Mouse (Mus musculus) myocyte (in vitro differentiated cells): ENCODE data around the gene Commd6. TPM values are rescaled to one million over a fixed set of nuclear protein-coding genes. Genes with fewer than 3 reads are reported as not detected.
A peak's percentile ranks its signal among the peaks of the same experiment; 100 is the strongest.

Experiments
- H3K27me3 ChIP-seq: one replicate; pipeline ENCODE4 v1.6.1; 2011; ENCODE audit not compliant: control insufficient read depth, insufficient read depth, insufficient read length
- H3K36me3 ChIP-seq: one replicate; pipeline ENCODE4 v1.6.1; 2011; ENCODE audit not compliant: control insufficient read depth, insufficient read depth
- H3K4me2 ChIP-seq: one replicate; pipeline ENCODE4 v1.6.1; 2011; ENCODE audit warnings: low read depth, control low read depth
- H3K4me3 ChIP-seq: one replicate; pipeline ENCODE4 v1.5.1; 2011; ENCODE audit warnings: mild to moderate bottlenecking, control low read depth, moderate library complexity
- H3K79me2 ChIP-seq: one replicate; pipeline ENCODE4 v1.6.1; 2011; ENCODE audit not compliant: control insufficient read depth, insufficient read depth
- H3ac ChIP-seq: one replicate; pipeline ENCODE4 v1.6.1; 2011; ENCODE audit not compliant: control insufficient read depth, insufficient read length
- CEBPB ChIP-seq: IDR thresholded peaks from 2 replicates; pipeline ENCODE4 v1.6.1; 2011; ENCODE audit warnings: mild to moderate bottlenecking, moderate library complexity; ENCODE audit not compliant: poor library complexity, insufficient read depth, severe bottlenecking
- E2F4 ChIP-seq: IDR thresholded peaks from one replicate; pipeline ENCODE4 v1.6.1; 2011; ENCODE audit warnings: mild to moderate bottlenecking, control low read depth, moderate library complexity; ENCODE audit not compliant: insufficient read depth
- MAX ChIP-seq: IDR thresholded peaks from one replicate; pipeline ENCODE4 v1.6.1; 2011; ENCODE audit warnings: low read depth, mild to moderate bottlenecking, control low read depth
- MYOD1 ChIP-seq, 3 experiments: IDR thresholded peaks; one replicate each; pipeline ENCODE4 v1.6.1; 2011; ENCODE audit warnings: control low read depth in 2 of 3, low read depth in 2 of 3, mild to moderate bottlenecking in 2 of 3, moderate library complexity in 1 of 3; ENCODE audit not compliant: insufficient read length in 2 of 3, control insufficient read depth in 1 of 3
- MYOG ChIP-seq, 3 experiments: IDR thresholded peaks; one replicate each; pipeline ENCODE4 v1.6.1; 2011; ENCODE audit warnings: control low read depth in 2 of 3, low read depth in 2 of 3, mild to moderate bottlenecking in 2 of 3; ENCODE audit not compliant: insufficient read length in 2 of 3, control insufficient read depth in 1 of 3, insufficient read depth in 1 of 3
- POLR2A ChIP-seq: IDR thresholded peaks from one replicate; pipeline ENCODE4 v1.6.1; 2011; ENCODE audit warnings: low read depth, mild to moderate bottlenecking, control low read depth, moderate library complexity; ENCODE audit not compliant: insufficient read length
- POLR2AphosphoS2 ChIP-seq: IDR thresholded peaks from one replicate; pipeline ENCODE4 v1.6.1; 2011; ENCODE audit warnings: low read depth, control low read depth; ENCODE audit not compliant: insufficient read length
- REST ChIP-seq: IDR thresholded peaks from one replicate; pipeline ENCODE4 v1.6.1; 2011; ENCODE audit warnings: mild to moderate bottlenecking, control low read depth, moderate library complexity; ENCODE audit not compliant: insufficient read depth, insufficient read length
- SRF ChIP-seq: IDR thresholded peaks from one replicate; pipeline ENCODE4 v1.6.1; 2011; ENCODE audit warnings: low read depth; ENCODE audit not compliant: control insufficient read depth, insufficient read length
- TCF12 ChIP-seq: IDR thresholded peaks from one replicate; pipeline ENCODE4 v1.6.1; 2011; ENCODE audit warnings: mild to moderate bottlenecking, control low read depth; ENCODE audit not compliant: poor library complexity, insufficient read depth, severe bottlenecking
- TCF3 ChIP-seq: IDR thresholded peaks from one replicate; pipeline ENCODE4 v1.6.1; 2011; ENCODE audit warnings: low read depth, control low read depth; ENCODE audit not compliant: insufficient read length
- USF1 ChIP-seq: IDR thresholded peaks from one replicate; pipeline ENCODE4 v1.6.1; 2011; ENCODE audit warnings: low read depth, mild to moderate bottlenecking, control low read depth, moderate library complexity
- polyA plus RNA-seq: library from polyadenylated mRNA; unstranded; fragments of >200 nt; fragmentation: generic; extraction: Trizol; gene quantifications from one replicate; pipeline ENCODE4 v1.2.1, GENCODE M21; 2012; ENCODE audit warnings: missing spikeins

The Commd6 gene
- polyA plus RNA-seq, 1 experiment = 39.0 TPM

DNA sequence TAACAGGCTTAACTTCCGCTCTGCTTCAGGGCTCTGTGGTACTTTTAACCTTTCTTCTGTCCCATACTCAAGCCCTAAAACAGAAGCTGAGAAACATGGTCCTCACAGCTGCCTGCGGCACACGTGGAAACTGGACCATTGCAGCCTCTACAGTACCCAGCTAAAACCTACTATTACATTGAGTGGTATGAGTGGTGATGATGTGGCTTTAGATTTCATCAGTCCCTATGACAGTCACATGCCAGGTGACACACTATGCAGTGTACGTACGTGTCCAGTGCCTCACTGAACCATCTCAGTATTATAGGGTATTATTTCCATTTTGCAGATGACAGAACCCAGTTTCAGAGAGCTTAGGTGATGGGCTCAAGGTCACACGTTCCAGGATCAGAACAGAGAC lies 3.1 kb downstream of the Commd6 start:
- H3K4me2 ChIP-seq = no peak overlapping the region
- no peak overlapping the region for H3K4me3 ChIP-seq
- TF ChIP-seq POLR2AphosphoS2 = peak; percentile 54
- TF ChIP-seq USF1 = no peak
- H3K27me3 ChIP-seq = no peaks in the 10 kb centered on the region
- no peak overlapping the region for H3ac ChIP-seq
- peaks cover 14% of the 10 kb centered on the region for H3K79me2 ChIP-seq
- H3K36me3 ChIP-seq = peaks cover 11% of the 10 kb centered on the region

DNA sequence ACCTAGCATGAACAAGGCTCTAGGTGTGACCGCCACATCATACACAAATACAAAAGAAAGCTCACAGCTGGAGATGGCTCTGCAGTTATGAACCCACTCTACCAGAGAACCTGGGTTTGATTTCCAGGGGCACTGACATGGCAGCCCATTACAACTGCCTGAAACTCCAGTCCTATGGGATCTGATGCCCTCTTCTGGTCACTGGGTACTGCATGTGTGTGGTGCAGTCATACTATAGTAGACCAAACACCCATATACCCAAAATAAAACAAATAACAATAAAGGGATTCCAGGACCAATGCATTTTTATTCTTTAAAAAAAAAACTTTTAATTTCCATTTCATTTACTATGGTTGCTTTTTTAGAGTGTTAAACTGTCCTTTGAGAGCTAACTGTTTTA lies 4.7 kb downstream of the Commd6 start:
- Histone ChIP-seq H3K4me2 (no peak overlapping the region), H3K36me3 (peaks cover 20% of the 10 kb centered on the region), H3K4me3 (no peak overlapping the region), H3K27me3 (no peaks in the 10 kb centered on the region), H3K79me2 (peaks cover 14% of the 10 kb centered on the region), H3ac (no peak overlapping the region)
- TF ChIP-seq CEBPB (no peak), MAX (no peak), USF1 (no peak), POLR2A (no peak), TCF12 (no peak), MYOG (IDR thresholded peaks at IDR 0.05; ENCODE audit: control insufficient read depth in 1 of 3, insufficient read depth in 1 of 3, insufficient read length in 2 of 3, low read depth in 2 of 3) (no peak), POLR2AphosphoS2 (no peak), TCF3 (no peak), E2F4 (no peak), MYOD1 (IDR thresholded peaks at IDR 0.05; ENCODE audit: control insufficient read depth in 1 of 3, insufficient read length in 2 of 3, low read depth in 2 of 3) (no peak), SRF (no peak), REST (no peak)

DNA sequence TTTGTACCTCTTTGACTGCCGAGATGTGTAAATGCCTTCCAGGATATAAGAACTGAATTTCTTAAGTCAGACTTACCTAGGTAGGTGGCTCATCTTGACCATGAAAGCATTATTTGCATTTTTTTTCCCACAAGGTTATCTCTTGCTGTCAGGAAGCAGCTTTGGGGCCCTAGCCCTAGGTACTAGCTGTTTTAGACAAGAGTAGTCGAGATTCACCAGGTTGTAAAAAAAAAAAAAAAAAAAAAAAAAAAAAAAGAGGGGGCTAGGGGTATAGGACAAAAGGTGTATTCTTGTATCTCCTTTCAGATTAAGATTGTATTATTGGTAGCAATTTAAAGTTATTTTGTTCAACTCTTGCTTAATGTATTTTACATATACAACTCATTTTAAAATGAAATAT lies 9.9 kb downstream of the Commd6 start:
- H3K4me2 ChIP-seq = no peak overlapping the region
- no peak for TF ChIP-seq E2F4
- no peak for TF ChIP-seq POLR2AphosphoS2
- no peak for TF ChIP-seq MYOD1 (IDR thresholded peaks at IDR 0.05; ENCODE audit: control insufficient read depth in 1 of 3, insufficient read length in 2 of 3, low read depth in 2 of 3)
- no peaks in the 10 kb centered on the region for H3K27me3 ChIP-seq
- peaks cover 20% of the 10 kb centered on the region for H3K36me3 ChIP-seq
- H3K4me3 ChIP-seq = no peak overlapping the region
- no peak overlapping the region for H3ac ChIP-seq
- H3K79me2 ChIP-seq = no peaks in the 10 kb centered on the region

GRCm38 (mm10) chr14:101617680-101618079 lies 22.8 kb downstream of the Commd6 start:
- no peaks in the 10 kb centered on the region for H3K79me2 ChIP-seq
- no peaks in the 10 kb centered on the region for H3K36me3 ChIP-seq
- H3K4me3 ChIP-seq = no peak overlapping the region
- H3K4me2 ChIP-seq = no peak overlapping the region
- no peak overlapping the region for H3ac ChIP-seq
- no peaks in the 10 kb centered on the region for H3K27me3 ChIP-seq
- TF ChIP-seq TCF12 (no peak), MYOG (IDR thresholded peaks at IDR 0.05; ENCODE audit: control insufficient read depth in 1 of 3, insufficient read depth in 1 of 3, insufficient read length in 2 of 3, low read depth in 2 of 3) (no peak), MAX (no peak), MYOD1 (IDR thresholded peaks at IDR 0.05; ENCODE audit: control insufficient read depth in 1 of 3, insufficient read length in 2 of 3, low read depth in 2 of 3) (no peak), POLR2A (no peak), CEBPB (no peak), SRF (no peak), E2F4 (no peak), POLR2AphosphoS2 (no peak), REST (no peak), TCF3 (no peak), USF1 (no peak)

- no peaks in the 10 kb centered on the region for H3K27me3 ChIP-seq
- H3K79me2 ChIP-seq = no peaks in the 10 kb centered on the region
- H3K36me3 ChIP-seq = no peaks in the 10 kb centered on the region
- no peak for TF ChIP-seq TCF12
- no peak for TF ChIP-seq POLR2A
- H3K4me2 ChIP-seq = no peak overlapping the region
- H3ac ChIP-seq = no peak overlapping the region
- H3K4me3 ChIP-seq = no peak overlapping the region
These were observed 24.3 kb downstream of the Commd6 start for GRCm38 (mm10) chr14:101616178-101616577.

GRCm38 (mm10) chr14:101613206-101613605 lies 27.3 kb downstream of the Commd6 start:
- no peak overlapping the region for H3ac ChIP-seq
- no peaks in the 10 kb centered on the region for H3K79me2 ChIP-seq
- H3K4me2 ChIP-seq = peak overlapping the region; percentile 18

More at GRCm38 (mm10) chr14:101613206-101613605, 27.3 kb downstream of the Commd6 start:
- H3K27me3 ChIP-seq = no peaks in the 10 kb centered on the region
- TF ChIP-seq POLR2AphosphoS2 (no peak), E2F4 (no peak), MYOD1 (IDR thresholded peaks at IDR 0.05; ENCODE audit: control insufficient read depth in 1 of 3, insufficient read length in 2 of 3, low read depth in 2 of 3) (no peak), USF1 (no peak), MAX (no peak), SRF (no peak), TCF12 (no peak), CEBPB (no peak), REST (no peak)
- no peak overlapping the region for H3K4me3 ChIP-seq
- H3K36me3 ChIP-seq = no peaks in the 10 kb centered on the region
